Mouse (Mus musculus): ENCODE data around the gene H2-D1.

The H2-D1 gene

DNA sequence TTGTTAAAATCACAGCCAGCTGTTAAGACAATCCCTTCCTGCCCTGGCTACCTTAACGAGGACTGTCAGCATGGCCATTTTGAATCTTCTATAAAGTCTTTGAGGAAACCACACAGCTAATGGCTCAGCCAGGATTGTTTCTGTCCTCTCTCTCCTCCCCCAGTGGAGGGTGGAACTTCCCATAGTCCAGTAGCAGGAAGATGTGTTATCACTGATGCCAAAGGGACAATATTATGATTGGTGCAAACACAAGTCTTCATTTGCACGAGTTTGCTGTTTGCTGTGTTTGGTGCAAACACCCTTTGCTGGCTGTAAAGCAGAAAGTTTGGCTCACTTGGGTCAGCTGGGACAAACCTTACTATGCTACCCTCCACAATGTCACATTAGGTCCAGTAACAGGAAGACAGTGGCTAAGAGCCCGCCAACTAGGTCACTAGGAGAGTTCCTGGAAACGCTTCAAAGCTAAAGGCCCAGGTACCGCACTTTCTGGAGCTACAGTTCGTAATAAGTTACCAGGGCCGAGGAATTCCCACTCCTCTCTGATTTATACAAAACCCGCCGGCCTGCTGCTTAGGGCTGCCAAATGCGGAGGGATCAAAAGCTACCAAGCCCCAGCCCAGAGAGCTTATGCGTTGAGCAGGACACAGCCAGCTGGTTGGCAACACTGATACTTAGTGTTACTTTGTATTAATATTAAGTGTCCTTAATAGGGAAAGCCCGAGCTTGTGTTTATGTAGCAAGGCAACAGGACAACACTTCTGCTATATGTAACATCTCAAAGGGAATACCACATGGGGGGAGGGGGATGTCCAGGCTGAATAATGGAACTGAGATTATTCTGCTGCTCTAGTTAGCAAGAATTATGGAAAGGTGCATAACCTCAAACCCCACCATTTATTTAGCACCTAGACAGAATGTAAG is 21.9 kb upstream of the H2-D1 start:
- DNase-seq (ENCODE audit: low spot score in 2 of 2): no peak

DNA sequence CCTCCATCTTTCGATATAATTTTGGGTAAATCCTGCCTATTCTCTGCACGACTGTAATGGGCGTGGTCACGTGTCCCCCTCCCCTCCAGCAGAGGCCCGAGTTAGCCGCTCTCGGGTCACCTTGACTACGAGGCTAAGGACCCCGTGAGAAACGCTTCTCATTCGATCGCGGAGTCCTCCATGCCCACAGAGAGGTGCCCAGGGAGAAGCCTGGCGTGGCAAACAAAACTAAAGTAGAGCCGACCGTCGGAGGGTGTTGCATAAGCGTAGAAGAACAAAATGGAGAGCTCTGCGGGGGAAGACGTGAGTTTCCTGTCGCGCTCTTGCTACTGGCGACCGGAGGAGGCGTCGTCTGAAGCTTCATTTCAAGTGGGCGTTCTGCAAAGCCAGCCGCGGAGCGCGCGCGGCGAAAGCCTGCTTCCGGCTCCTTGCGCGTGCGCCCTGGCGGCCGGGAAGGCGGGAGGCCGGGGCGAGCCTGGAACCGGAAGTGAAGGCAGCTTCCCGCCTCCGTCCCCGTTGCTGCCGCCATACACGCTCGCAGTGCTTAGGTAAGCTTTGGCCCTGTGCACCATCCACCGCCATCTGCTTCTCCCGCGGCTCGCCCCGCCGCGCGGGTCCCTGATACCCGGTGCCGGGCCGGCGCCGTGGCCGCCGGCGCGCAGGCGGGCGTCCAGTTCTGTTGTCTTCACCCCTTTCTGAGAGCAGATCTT is 21.1 kb upstream of the H2-D1 start, which contains the start of gene Ddx39b:
Ddx39b (plus strand) TSS at position 442 of the 710 bp plus-strand sequence.
- peak; percentile 95 to 97 for DNase-seq (ENCODE audit: low spot score in 2 of 2)

DNA sequence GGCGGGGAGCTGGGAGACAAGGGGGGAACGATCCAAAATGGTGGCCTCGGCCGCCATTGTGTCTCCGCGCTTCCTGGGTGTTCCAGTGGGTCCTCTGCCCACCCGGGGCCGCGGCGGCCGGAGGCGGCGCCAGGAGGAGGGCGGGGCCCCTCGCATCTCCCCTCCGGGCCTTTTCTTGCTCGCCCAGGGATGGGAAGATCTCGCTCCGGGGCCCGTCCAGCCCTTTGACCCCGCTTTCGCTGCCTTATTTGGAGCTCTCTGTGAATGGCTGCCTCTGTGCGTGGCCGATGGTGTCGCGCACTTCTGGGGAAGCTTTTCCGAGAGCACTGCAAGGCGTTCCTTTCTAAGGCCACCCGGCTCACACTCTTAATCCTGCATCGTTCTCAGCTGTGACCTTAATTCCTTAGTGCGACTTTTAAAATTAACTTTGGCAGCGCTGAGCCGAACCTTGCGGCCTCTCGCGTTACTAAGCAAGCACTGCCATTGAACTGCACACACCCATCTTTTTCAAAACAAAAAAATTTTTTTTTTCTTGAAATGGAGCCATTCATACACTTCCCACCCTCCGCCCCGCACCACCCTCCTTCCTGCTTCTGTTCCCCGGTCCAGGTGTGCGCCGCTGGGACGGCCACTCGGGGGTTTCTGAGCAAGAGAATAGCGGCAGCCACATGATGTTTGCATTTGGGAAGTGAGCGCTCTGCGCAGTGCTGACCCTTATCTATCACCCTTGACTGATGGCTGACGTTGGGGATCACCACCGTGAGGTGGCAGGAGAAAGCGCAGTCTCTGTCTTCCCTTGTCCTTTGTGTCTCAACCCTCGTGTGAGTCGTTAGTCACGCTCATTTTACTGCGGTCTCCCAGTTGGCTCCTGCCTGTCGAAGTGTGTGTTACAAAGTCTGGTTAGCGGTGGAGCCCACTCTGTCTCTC is 20.3 kb upstream of the H2-D1 start:
- DNase-seq (ENCODE audit: low spot score in 2 of 2): peak in 1 of 2 experiments; percentile 56

DNA sequence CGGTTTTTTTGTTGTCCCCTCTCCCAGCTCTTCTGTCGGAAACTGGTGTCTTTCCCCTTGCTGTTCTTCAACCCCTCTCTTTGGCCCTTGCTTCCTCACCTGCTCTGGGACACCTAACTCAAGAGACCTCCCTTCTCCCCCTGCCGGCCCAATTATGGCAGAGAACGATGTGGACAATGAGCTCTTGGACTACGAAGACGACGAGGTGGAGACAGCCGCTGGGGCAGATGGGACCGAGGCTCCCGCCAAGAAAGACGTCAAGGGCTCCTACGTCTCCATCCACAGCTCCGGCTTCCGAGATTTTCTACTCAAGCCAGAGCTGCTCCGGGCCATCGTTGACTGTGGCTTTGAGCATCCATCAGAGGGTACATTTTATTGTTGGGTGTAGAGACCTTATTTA is 19.4 kb upstream of the H2-D1 start:
- DNase-seq (ENCODE audit: low spot score in 2 of 2): no peak

DNA sequence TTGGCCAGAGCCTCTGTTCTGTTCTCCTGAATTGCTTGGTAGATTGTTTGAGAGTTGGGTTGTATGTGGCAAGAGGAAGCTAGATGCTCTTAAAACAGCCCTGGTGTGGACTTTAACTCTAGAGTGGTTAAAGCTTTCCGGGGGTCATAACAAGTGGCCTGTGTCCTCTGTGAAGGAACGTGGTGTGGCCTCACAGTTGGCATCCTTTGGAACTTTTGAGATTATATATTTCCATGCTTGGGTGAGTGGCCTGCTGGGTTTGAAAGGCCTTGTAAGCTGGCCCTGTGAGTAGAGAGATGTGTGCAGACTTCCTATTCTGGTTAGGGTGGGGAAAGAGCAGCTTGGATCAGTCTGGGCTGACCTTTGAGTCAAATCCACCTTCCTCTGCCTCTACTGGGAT is 17.5 kb upstream of the H2-D1 start:
- no peak for DNase-seq (ENCODE audit: low spot score in 2 of 2)

DNA sequence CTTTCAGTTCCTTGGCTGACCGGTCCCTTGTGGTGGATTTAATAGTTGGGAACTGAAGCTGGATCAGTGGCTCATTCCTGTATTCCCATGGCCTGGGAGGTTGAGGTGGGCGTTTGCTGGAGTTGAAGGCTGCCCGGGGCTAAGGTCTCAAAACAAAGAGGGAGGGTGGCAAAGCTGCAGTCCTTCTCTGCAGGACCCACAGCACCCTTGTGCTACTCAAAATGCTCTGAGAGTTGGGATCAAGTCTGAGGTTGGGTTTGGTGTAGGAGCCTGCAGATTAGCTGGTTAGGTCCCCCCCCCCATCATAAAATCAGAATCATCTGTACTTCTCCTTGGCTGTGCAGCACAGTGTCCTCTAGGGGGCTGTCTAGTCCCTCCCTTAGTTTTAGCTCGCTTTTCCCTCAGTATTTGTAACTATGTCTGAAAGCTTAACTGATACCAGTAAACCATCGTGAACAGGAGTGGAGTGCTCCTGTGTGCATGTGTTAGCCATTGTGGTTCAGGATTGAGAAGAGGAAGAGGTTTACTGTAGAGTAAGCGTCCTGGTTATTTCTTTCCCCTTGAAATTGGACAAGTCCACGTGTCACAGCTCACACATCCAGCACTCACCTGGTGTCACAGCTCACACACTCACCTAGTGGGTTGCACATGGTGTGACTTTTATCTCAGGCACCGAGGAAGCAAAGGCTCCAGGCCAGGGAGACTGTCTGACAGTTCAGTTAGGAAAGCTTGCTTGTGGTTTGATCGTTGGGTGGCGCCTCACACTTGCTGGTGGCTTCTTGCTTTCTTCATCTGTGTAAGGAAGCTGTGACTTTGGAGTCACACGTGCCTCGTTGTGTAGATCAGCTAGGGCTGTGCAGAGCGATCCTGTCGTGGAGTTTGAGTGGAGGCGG is 16.6 kb upstream of the H2-D1 start:
- no peak for DNase-seq (ENCODE audit: low spot score in 2 of 2)

DNA sequence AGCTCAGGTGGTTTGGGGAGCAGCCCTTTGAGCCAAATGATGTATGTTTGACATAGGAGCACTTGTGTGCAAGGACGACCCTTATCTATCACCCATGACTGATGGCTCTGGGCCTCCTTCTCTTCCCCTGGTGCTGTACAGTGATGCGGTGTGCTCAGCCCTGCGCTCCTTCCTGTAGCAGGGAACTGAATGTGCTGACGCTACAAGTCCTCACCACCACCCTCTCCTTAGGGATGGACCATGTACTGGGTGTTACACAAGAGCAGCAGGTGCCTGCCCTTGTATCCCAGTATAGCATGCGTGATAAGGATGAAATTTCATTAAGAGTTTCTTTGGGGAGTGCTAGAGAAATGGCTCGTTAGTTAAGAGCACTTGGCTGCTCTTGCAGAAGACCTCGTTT is 15.4 kb upstream of the H2-D1 start:
- DNase-seq (ENCODE audit: low spot score in 2 of 2): no peak

DNA sequence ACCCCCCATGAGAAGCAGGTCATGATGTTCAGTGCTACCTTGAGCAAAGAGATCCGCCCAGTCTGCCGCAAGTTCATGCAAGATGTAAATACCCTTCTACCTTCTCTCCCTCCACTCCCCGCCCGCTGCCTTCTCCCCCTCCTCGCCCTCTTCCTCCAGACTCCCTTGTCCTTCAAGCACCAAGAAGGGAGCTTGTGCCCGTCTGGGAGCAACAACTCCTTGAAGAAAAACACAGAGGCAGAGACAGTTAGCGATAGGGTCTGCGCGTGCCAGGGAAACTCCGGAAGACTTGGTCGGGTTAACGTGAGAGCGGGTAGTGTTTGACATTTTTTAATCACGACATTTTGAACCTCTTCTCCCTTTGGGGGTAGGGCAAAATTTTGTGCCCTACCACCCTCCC is 13.5 kb upstream of the H2-D1 start:
- no peak for DNase-seq (ENCODE audit: low spot score in 2 of 2)

DNA sequence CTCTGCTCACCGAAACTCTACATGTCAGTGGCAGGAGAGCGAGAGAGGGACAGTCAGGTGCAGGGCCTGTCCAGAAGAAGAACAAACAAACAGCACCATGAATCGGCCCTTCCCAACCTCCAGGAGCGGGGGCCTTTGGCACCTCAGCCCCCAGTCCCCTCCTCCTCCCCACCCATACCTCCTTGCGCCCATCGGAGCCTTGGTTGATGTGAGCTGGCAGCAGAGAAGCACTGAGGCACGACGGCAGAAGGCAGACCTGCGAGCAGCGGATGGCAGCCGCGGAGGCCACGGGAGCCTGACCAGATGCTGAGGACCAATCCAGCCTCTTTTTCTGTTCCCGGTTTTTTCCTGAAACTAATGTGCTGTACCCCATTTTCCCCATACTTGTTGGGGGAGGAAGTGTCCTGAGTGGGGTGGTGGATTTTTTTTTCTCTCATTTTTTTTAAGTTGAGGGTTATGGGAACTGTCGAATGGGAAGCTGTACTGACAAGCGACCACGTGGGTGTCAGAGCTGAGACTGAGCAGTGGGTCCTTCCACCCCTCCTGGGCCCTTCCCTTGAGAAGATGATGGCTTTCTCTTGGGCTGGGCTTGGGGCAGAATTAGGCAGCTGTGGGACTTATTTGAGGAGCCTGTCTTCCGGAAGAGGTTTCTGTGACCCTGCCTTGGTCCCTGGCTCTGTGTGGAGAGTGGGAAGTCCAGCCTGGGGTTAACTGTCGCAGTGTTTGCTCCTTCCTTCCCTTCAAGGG is 12.9 kb upstream of the H2-D1 start:
- no peak for DNase-seq (ENCODE audit: low spot score in 2 of 2)

DNA sequence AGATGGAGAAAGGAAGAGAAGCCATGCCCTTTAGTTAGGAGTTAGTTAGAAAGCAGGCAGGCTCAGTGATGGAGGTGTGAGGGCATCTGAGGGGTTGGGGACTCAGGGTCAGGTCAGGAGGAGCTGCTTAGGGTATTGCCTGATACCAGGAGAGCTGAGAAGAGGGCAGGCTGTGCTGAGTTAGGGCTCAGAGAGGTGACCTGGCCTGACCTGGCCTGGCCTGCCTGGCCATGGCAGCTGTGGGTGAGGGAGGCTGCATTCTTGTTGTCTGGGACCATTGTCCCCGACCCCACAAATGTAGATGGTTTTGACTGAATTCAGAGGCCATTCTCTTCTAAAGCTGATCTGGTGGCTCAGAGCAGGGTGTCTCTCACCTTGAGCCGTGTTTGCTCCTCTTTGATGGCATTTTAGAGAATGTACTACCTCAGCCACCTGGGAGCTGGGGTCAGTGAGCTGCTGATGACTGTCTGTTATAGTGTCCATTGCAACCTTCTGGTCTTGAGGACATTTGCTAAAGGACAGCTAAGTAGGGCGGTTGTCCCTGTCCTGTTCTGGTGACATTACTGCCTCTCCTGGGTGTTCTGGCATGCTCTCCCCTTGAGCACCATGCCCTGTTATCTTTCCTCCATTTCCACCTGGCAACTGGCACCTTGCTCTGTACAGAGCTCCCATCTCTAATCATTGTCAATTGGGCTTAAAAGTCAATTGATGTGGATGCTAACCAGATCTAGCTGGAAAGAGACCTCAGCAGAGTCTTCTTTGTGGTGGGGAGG is 12.0 kb upstream of the H2-D1 start:
- DNase-seq (ENCODE audit: low spot score in 2 of 2): no peak

DNA sequence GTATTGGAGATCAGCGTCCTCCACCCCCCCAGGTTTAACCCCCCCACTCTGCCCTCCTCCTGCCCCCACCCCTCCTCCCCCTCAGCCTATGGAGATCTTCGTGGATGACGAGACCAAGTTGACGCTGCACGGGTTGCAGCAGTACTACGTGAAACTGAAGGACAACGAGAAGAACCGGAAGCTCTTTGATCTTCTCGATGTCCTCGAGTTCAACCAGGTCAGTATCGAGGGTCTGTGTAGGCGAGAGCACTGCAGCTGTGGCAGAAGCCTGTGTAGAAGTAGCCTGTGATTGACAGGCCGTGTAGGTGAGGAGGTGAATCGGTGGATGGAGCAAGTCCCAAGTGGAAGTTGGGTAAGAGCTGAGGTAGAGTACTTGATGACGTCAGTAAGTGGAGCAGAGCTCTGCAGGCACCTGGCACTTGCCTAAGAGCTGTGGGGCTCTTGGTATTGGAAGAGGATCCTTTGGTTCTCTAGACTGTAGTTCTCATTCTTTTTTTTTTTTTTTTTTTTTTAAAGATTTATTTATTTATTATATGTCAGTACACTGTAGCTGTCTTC is 11.3 kb upstream of the H2-D1 start:
- DNase-seq (ENCODE audit: low spot score in 2 of 2): no peak

DNA sequence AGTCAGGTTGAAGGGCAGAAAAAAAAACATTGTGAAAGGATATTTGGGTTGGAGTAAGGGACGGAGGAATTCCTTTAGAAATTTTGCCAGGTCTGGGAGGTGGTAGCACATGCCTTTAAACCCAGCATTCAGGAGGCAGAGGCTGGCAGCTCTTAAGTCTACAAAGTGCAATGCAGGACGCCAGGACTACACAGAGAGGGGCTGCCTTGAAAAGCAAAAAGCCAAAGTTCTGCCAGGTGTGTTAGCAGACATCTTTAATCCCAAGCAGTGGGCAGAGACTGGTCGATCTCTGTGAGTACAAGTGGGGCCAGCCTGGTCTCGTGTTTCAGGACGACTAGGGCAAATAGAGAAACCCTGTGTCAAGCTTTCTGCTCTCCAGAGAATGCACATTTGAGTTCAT is 10.5 kb upstream of the H2-D1 start:
- no peak for DNase-seq (ENCODE audit: low spot score in 2 of 2)

DNA sequence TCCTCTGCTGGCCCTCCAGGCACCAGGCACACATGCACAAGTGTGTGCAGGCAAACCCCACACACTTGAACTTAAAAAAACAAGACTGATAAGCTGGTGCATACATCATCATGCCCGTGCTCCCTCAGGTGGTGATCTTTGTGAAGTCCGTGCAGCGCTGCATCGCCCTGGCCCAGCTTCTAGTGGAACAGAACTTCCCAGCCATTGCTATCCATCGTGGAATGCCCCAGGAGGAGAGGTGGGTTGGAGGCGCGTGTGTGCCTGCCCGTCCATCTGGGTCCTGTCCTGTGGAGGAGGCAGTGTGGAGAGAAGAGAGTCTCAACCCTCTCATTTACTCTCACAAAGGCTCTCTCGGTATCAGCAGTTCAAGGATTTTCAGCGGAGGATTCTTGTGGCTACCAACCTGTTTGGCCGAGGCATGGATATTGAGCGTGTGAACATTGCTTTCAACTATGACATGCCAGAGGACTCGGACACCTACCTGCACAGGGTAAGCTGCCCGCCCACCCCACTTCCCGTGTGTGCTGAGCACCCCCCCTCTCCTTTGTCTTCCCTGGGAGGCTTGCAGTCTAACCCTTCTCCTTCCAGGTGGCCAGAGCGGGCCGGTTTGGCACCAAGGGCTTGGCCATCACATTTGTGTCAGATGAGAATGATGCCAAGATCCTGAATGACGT is 9.8 kb upstream of the H2-D1 start:
- no peak for DNase-seq (ENCODE audit: low spot score in 2 of 2)

DNA sequence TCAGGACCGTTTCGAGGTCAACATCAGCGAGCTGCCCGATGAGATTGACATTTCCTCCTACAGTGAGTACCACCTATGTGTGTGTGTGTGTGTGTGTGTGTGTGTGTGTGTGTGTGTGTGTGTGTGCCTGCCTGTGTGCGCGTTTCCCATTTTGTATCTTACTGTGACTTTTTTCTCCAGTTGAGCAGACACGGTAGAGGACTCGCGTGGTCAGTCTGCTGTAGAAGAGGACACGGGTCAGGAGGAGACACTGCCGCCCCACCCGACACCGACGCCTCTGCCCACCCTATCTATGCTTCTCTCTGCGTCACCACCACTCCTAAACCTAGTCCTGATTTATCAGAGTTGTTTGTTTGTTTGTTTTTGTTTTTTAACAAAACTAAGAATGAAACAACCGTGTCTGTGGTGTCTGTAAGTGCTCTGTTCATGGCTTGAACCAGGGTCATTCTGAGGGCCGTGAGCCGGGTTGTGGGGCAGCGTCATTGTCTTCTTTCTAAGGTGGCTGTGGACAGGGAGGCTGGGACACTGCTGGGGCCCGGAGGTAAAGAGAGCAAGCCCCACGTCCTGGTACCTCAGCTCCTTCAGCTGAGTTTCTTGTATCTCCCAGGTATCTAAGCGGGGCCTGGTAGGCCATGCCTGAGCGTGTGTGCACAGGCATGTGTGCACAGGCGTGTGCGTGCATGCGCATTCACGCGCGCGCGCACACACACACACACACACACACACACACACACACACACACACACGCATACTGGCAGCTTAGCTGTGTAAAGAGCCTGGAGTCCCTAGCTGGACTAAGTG is 9.0 kb upstream of the H2-D1 start:
- DNase-seq (ENCODE audit: low spot score in 2 of 2): no peak

DNA sequence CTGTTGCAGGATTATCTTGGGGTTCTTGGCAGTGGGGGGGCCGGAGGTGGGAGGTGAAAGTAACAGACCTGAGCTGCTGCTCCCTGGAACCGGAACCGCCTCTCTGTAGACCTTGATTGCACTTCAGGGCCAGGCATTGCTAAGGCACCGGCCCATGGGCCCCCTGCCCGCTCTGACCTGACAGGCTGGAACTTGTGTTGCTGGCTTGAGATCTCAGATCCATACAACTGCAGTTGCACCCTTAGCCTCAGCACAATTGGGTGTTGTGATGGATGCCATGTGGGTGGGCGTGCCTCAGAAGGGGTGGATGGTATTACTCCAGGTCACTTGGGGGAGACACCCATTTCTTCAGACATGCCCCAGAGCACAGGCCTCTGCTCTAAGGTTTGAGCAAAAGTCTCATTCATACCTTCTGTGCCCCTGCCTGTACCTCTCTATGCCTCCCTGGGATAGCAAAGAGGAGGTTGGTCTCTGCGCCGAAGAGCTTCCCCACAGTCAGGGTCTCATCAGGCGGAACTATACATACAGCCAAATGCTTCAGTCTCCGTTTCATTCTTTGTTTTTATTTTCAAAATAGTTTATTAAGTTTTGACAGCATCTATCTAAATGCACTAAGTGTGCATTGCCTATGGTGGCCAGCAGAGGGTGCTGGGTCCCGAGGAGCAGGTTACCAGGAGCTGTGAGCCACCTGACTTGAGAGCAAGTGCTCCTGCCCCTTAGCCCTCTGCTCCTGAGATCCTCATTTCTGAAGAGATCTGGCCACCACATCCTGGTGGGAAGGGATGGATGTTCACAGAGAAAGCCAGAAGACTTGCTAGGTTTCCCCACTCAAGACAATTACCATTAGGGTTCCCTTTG is 8.1 kb upstream of the H2-D1 start:
- DNase-seq (ENCODE audit: low spot score in 2 of 2): no peak

DNA sequence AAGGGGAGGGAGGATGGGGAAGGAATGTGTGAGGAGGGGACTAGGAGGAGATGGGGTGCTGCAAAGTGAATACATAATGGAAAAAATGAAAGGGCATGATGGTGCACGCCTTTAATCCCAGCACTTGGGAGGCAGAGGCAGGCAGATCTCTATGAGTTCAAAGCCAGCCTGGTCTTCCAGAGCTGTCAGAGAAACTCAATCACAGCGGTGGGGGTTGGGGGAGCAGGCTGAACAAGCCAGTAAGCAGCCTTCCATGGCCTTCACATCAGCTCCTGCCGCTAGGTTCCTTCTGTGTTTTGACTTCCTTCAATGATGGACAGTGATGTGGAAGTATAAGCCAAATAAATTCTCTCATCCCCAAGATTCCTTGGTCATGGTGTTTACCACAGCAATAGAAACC is 7.2 kb upstream of the H2-D1 start:
- no peak for DNase-seq (ENCODE audit: low spot score in 2 of 2)

DNA sequence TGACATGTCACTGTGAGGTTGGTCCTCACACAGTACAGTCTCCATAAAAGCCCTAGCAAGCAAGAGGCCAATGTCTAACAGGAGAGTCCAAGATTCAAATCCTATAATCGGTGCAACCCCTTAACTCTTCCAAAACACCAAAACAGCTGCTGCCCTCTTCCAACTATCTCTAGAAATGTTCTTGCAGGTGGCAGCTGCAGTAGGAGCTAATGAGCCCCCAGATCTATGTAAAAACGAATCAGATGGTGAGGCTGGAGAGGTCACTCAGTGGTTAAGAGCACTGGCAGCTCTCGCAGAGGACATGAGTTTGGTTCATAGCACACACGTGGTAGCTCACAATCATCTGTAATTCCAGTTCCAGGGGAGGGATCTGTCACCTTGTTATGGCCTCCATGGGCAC is 6.8 kb upstream of the H2-D1 start:
- no peak for DNase-seq (ENCODE audit: low spot score in 2 of 2)
